Mouse (Mus musculus): ENCODE data around the gene Sox18. TPM values are rescaled to one million over a fixed set of nuclear protein-coding genes. Genes with fewer than 3 reads are reported as not detected.

Gene Sox18
- polyA plus RNA-seq, 3 experiments from 2014 or later = not detected

GRCm38 (mm10) chr2:181645666-181646065, 25.8 kb downstream of the Sox18 start:
- ATAC-seq = no peak

- peak; percentile 32 for ATAC-seq
These were observed 27.1 kb downstream of the Sox18 start for GRCm38 (mm10) chr2:181644361-181644760.

GRCm38 (mm10) chr2:181635865-181636264, 35.6 kb downstream of the Sox18 start:
- ATAC-seq = no peak

- ATAC-seq = no peak
These were observed 38.8 kb downstream of the Sox18 start for GRCm38 (mm10) chr2:181632624-181633023.

GRCm38 (mm10) chr2:181628471-181628870, 43.0 kb downstream of the Sox18 start:
- ATAC-seq = no peak

- ATAC-seq = no peak
These were observed 48.0 kb downstream of the Sox18 start for GRCm38 (mm10) chr2:181623401-181623800.

Other genes starting within 250 kb of the Sox18 start
- gene Zbtb46, start 212.2 kb downstream of the Sox18 start, polyA plus RNA-seq (2017; shearing (Covaris generic)) = 1 to 10 TPM; 3.6 to 4.3 (median 3.7) TPM
- not detected for gene Abhd16b, start 178.4 kb downstream of the Sox18 start, polyA plus RNA-seq (2017; shearing (Covaris generic))
- gene Tpd52l2, start 174.5 kb downstream of the Sox18 start, polyA plus RNA-seq (2017; shearing (Covaris generic)) = 100 to 1,000 TPM in 2 of 3 experiments, 10 to 100 TPM in 1; 89.9 to 113 (median 102) TPM
- 10 to 100 TPM; 37.5 to 41.7 (median 39.3) TPM for gene Dnajc5, start 151.2 kb downstream of the Sox18 start, polyA plus RNA-seq (2017; shearing (Covaris generic))
- 100 to 1,000 TPM; 108 to 199 (median 172) TPM for gene Uckl1, start 86.7 kb downstream of the Sox18 start, polyA plus RNA-seq (2017; shearing (Covaris generic))
- 10 to 100 TPM; 57.4 to 96.0 (median 81.2) TPM for gene Prpf6, start 79.8 kb downstream of the Sox18 start, polyA plus RNA-seq (2017; shearing (Covaris generic))
- 10 to 100 TPM; 11.6 to 43.1 (median 25.3) TPM for gene Zfp512b, start 78.8 kb downstream of the Sox18 start, polyA plus RNA-seq (2017; shearing (Covaris generic))
- 10 to 100 TPM in 2 of 3 experiments, 1 to 10 TPM in 1; 9.4 to 14.3 (median 10.4) TPM for gene Samd10, start 72.4 kb downstream of the Sox18 start, polyA plus RNA-seq (2017; shearing (Covaris generic))
- not detected for gene Gm29797, start 14.6 kb downstream of the Sox18 start, polyA plus RNA-seq (2017; shearing (Covaris generic))
- gene Tcea2, start 8.7 kb upstream of the Sox18 start, polyA plus RNA-seq (2017; shearing (Covaris generic)) = 10 to 100 TPM in 2 of 3 experiments, 1 to 10 TPM in 1; 6.4 to 19.9 (median 17.5) TPM
- 100 to 1,000 TPM; 154 to 182 (median 170) TPM for gene Rgs19, start 22.3 kb upstream of the Sox18 start, polyA plus RNA-seq (2017; shearing (Covaris generic))
- not detected for gene Lkaaear1, start 26.8 kb upstream of the Sox18 start, polyA plus RNA-seq (2017; shearing (Covaris generic))
- under 1 TPM in 1 of 3 experiments, not detected in 2; 0.68 TPM for gene Oprl1, start 43.4 kb upstream of the Sox18 start, polyA plus RNA-seq (2017; shearing (Covaris generic))
- not detected for gene Myt1, start 91.7 kb upstream of the Sox18 start, polyA plus RNA-seq (2017; shearing (Covaris generic))
- 10 to 100 TPM; 38.0 to 64.6 (median 57.9) TPM for gene Pcmtd2, start 166.2 kb upstream of the Sox18 start, polyA plus RNA-seq (2017; shearing (Covaris generic))
- gene Polr3k, start 192.7 kb upstream of the Sox18 start, polyA plus RNA-seq (2017; shearing (Covaris generic)) = 10 to 100 TPM; 54.0 to 90.7 (median 61.8) TPM

Measured in inflammation-experienced regulatory T-cells, adult 6 months (primary cell).